Mouse (Mus musculus): Measurements from ENCODE around the gene Trappc6b.
A peak's percentile ranks its signal among the peaks of the same experiment; 100 is the strongest.

GRCm38 (mm10) chr12:59012710-59013091 lies 48.6 kb downstream of the Trappc6b start:
- TF ChIP-seq POLR2A (IDR thresholded peaks at IDR 0.05; ENCODE audit: low read depth, low read length) (peak; percentile 27; the same call in 1 of the 2 replicates), CTCF (IDR thresholded peaks at IDR 0.05; ENCODE audit: borderline replicate concordance, insufficient read depth, low read length) (no peak)
